Mouse (Mus musculus): ENCODE measurements around the gene Igdcc4. TPM values are rescaled to one million over a fixed set of nuclear protein-coding genes. Genes with fewer than 3 reads are reported as not detected.
"Not testable (repeated sequence)": the region's sequence is repeated elsewhere in the genome, so short reads cannot be mapped to it uniquely, and the experiment has no call there.

The Igdcc4 gene
- under 1 TPM in 1 of 2 experiments, not detected in 1; 0.05 TPM for polyA plus RNA-seq (2017; shearing (Covaris generic))

GRCm38 (mm10) chr9:65100991-65101685, at the start of gene Igdcc4:
Igdcc4 (plus strand) TSS chr9:65101486.
- ATAC-seq: no peak

DNA sequence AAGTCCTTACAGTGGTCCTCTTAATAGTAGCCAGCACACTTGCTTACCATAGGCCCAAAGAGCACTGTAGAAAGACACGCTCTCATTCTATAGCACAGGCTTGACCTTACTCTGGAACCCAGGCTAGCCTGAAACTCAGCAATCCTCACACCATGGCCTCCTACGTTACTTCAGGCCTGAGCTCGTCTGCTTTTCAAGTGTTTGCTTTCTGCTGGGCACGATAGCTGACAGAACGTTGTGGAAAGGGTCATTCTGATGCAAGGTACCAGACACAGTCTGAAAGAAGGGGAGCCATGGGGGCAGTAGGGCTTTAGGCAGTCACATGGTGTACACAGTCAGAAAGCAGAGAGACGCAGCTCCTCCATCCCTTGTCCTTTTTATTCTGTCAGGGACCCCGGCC, 37.0 kb upstream of the Igdcc4 start:
- ATAC-seq: no peak

- ATAC-seq: no peak
These were observed 30.7 kb upstream of the Igdcc4 start for GRCm38 (mm10) chr9:65070587-65070986.

- ATAC-seq: no peak
These were observed 27.7 kb upstream of the Igdcc4 start for GRCm38 (mm10) chr9:65073555-65073954.

- no peak for ATAC-seq
These were observed 27.0 kb upstream of the Igdcc4 start for GRCm38 (mm10) chr9:65074251-65074650.

- ATAC-seq: no peak
These were observed 26.3 kb upstream of the Igdcc4 start for GRCm38 (mm10) chr9:65074855-65075493.

DNA sequence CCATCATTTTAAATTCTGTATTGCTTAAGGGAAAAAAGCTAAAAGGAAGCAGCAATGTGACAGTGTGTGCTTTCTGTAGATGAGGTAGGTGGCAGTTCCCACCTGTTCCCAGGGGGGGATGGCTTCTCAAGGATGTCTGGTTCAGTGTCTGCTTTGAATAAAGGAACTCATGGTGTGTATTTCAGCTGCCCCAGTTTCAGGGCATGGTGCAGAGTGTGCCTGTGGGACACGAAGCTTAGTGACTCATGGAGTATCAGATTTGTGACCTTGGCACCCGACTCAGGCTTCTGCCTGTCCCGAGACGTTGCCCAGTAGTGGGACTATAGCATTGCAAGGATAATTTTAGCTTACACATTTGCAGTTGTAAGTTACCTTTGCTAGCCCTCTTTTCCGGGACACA, 23.8 kb upstream of the Igdcc4 start:
- no peak for ATAC-seq

DNA sequence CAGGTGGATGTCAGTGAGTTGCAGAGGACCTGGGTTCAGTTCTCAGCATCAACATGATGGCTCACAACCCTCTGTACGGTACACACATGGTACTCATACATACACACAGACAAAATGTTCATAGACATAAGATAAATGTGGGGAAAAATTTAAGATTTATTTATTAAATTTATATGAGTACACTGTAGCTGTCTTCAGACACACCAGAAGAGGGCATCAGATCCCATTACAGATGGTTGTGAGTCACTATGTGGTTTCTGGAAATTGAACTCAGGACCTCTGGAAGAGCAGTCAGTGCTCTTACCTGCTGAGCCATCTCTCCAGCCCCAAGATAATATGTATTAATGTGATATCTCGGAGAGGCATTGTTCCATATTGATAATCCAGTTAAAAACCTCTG, 21.1 kb upstream of the Igdcc4 start:
- not testable (repeated sequence) for ATAC-seq

- ATAC-seq: peak; percentile 55
These were observed 18.1 kb upstream of the Igdcc4 start for GRCm38 (mm10) chr9:65083075-65083765.

GRCm38 (mm10) chr9:65084198-65084807, 17.0 kb upstream of the Igdcc4 start:
- peak; percentile 67 for ATAC-seq

- no peak for ATAC-seq
These were observed 16.0 kb upstream of the Igdcc4 start for GRCm38 (mm10) chr9:65085270-65085669.

DNA sequence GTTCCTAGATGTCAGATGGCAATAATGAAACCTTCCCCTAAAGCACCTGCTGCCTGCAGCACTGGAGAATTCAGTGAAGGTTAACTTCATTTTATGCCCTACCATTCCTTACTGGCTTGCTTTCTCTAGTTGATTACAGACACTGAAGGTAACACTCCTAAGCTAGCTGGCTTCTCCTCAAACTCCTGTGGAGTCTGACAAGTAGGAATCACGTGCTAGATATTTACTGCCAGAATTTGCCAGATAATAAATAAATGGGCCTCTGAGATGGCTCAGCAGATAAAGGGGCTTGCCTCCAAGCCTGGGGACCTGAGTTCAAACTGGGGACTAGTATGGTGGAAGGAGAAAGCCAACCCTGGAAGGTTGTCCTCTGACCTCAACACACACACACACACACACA, 14.5 kb upstream of the Igdcc4 start:
- ATAC-seq: no peak

GRCm38 (mm10) chr9:65087490-65087889, 13.8 kb upstream of the Igdcc4 start:
- ATAC-seq: peak; percentile 68

DNA sequence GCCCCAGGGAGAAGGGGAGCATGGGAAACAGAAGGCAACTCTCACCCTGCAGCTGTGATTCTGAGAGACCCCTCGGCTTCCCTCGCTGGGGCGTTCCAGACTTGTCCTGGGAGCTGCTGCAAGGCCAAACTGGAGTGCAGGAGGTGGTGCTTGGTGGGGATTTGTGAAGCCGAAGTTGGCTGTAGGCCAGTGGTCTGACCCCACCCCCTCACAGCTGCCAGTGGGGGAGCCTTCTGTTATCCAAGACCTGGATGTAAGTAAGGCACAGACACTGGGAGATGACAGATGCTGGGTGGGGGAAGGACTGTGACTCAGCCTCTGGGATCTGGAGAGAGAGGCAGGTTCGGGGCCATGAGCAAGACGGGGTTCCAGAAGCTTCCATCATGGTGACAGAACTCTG, 7.0 kb upstream of the Igdcc4 start:
- no peak for ATAC-seq

- ATAC-seq: no peak
These were observed 545 bp downstream of the Igdcc4 start for GRCm38 (mm10) chr9:65101686-65102376.

DNA sequence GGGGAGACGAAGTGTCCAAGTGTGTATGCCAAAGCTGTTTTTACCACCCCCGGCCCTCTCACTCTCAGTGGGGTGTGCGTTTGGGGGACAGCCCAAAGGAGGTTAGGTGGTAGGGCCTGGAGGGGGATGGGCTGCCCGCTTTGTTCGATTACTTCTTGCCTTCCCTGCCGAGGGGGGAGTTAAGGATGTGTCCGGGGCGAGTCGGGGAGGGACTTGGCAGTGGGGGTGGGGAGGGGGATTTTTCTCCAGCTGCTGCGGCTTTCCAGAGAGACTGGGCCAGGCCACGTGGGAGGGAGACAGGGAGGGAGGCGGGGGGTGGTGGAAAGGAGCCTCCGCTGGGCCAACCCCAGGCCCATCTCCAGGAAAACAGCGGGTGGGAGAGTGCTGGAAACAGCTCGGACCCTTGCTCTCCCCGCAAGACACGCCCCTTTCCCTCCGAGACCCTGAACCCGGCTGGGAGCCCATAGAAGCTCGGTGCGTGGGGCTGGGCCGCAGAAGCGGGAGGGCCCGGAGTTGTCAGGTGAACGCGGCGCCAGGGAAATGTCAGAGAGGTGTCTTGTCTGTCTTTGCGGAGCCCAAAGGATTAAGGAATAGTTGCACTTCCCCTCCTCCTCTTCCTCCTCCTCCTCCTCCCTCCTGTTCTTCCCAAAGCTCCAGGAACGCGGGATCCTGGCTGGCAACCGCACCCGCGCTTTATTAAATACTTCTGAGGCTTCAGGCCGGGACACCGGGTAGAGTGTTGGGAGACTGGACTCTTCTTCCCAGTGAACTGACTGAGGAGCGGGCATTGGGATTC, 1.3 kb downstream of the Igdcc4 start:
- no peak for ATAC-seq

GRCm38 (mm10) chr9:65103173-65103752, 2.0 kb downstream of the Igdcc4 start:
- ATAC-seq: no peak

- ATAC-seq: no peak
These were observed 5.5 kb downstream of the Igdcc4 start for GRCm38 (mm10) chr9:65106821-65107220.

DNA sequence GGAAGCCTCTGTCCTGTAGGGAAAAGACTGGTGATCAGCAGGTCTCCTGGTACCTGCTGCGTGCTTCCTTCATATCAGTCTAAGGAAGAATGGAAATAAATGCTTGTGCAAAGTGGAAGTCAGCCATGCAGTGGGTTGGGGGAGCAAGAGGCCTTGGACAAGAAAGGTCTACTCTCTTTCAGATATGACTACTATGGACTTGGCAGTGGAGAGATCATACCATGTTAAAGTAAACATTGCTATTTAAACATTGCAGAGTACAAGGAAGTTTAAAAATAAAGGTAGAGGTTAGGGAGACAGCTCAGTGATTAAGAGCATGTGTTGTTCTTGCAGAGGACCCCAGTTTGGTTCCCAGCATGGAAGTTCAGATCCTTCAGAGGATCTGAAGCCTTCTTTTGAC, 6.6 kb downstream of the Igdcc4 start:
- ATAC-seq: no peak

DNA sequence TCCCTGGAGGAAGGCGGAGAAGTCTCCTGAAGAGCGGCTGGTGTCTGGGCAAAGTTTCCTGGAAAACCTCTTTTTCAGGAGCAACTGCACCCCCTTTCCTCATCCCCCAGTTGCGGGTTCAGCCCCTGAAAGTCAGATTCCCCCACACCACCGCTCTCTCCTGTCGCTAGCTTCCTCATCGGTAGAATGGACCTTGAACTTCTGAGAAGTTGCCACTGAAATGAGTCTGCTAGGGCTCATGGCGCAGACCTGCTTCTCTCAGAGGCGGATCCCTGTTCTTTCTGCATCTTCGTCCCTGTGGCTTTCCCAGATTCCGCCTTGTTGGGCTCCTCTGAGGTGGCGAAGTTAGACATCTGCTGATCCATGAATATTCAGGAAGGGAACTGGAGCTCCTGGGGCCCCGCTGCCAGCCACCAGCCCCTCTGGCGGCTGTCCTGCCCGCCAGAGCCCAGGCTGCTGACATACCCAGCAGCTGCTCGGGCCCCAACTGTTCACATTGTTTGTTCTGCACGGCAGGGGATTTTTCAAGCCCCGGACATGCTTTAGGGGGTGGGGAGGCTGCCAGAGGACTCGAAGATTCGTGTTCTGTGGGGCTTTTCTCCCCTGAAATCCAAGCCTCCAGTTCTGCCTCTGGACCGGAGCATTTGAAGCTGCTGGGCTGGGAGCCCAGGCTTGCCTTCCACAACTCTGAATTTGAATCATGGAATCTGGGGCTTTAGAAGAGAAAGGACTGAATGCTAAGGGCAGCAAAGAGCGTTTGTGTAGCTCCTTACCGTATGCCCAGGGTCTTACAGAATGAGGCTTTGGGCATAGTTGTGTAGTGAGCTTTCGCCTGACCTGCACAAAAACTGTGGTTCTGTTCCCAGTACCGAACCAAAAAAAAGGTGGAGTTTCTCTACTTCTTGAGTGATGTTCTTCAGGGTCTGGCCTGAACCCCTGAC, 8.1 kb downstream of the Igdcc4 start:
- no peak for ATAC-seq
